Mouse (Mus musculus) liver, embryonic 13.5 days (tissue): ENCODE measurements around the gene Tlk1. TPM values are rescaled to one million over a fixed set of nuclear protein-coding genes. Genes with fewer than 3 reads are reported as not detected.

ENCODE experiments used
- ATAC-seq: fragments of 200-750 bp; cut with Nextera tagmentation; 2 replicates; pipeline ENCODE4 v1.8.0; 2017; ENCODE audit warnings: low read depth, mild to moderate bottlenecking, moderate number of reproducible peaks, moderate library complexity
- DNase-seq: peaks from one replicate; pipeline ENCODE4 v3.0.0; 2022
- H3K27ac ChIP-seq: fragments of 300-500 bp; sonication (generic); 2 replicates; pipeline ENCODE4 v1.5.1; 2015; ENCODE audit warnings: moderate library complexity, mild to moderate bottlenecking, inconsistent platforms
- H3K27me3 ChIP-seq: fragments of 300-500 bp; sonication (generic); 2 replicates; pipeline ENCODE4 v1.6.1; 2015; ENCODE audit warnings: mild to moderate bottlenecking, inconsistent platforms
- H3K36me3 ChIP-seq: fragments of 300-500 bp; sonication (generic); 2 replicates; pipeline ENCODE4 v1.6.1; 2015; ENCODE audit warnings: mild to moderate bottlenecking, inconsistent platforms
- H3K4me1 ChIP-seq: fragments of 300-500 bp; sonication (generic); replicated peaks from 2 replicates; pipeline ENCODE4 v1.6.1; 2015; ENCODE audit warnings: inconsistent platforms
- H3K4me2 ChIP-seq: fragments of 300-500 bp; sonication (generic); 2 replicates; pipeline ENCODE4 v1.6.1; 2015; ENCODE audit warnings: inconsistent platforms, mild to moderate bottlenecking, moderate library complexity
- H3K4me3 ChIP-seq: fragments of 300-500 bp; sonication (generic); replicated peaks from 2 replicates; pipeline ENCODE4 v1.5.1; 2015; ENCODE audit warnings: mild to moderate bottlenecking, inconsistent platforms
- H3K9ac ChIP-seq: fragments of 300-500 bp; sonication (generic); 2 replicates; pipeline ENCODE4 v1.6.1; 2015; ENCODE audit warnings: mild to moderate bottlenecking, inconsistent platforms
- H3K9me3 ChIP-seq: fragments of 300-500 bp; sonication (generic); replicated peaks from 2 replicates; pipeline ENCODE4 v1.6.1; 2016; ENCODE audit warnings: inconsistent platforms
- WGBS: fragments of 180-500 bp; shearing (Covaris S2); methylation state at CpG from one replicate; pipeline ENCODE4 v1.1.7; 2015; ENCODE audit not compliant: insufficient replicate concordance; 5-methylcytosine and 5-hydroxymethylcytosine counted together
- polyA plus RNA-seq: library from polyadenylated mRNA; unstranded; fragments of >200 nt; fragmentation: Nextera tagmentation; extraction: Ambion mirVana; gene quantifications from 2 replicates; pipeline ENCODE4 v1.2.1, GENCODE M21; 2015

The Tlk1 gene
- polyA plus RNA-seq, 1 experiment from 2014 or later = 28.1 TPM

- Histone ChIP-seq H3K4me3 (no peak overlapping the region), H3K27ac (no peak overlapping the region), H3K9ac (no peak overlapping the region), H3K4me2 (no peak overlapping the region), H3K27me3 (no peaks in the 10 kb centered on the region; the same call in 1 of the 2 replicates), H3K4me1 (no peaks in the 10 kb centered on the region), H3K36me3 (no peaks in the 10 kb centered on the region), H3K9me3 (no peaks in the 10 kb centered on the region)
- DNase-seq (no peak), ATAC-seq (no peak)
- 72% methylated on average over 7 of the region's 7 CpGs for WGBS
These were observed 27.8 kb upstream of the Tlk1 start for GRCm38 (mm10) chr2:70853329-70853728.

GRCm38 (mm10) chr2:70852796-70853221 lies 27.3 kb upstream of the Tlk1 start:
- ATAC-seq (no peak), DNase-seq (no peak)
- no peaks in the 10 kb centered on the region for H3K36me3 ChIP-seq
- H3K27me3 ChIP-seq = no peaks in the 10 kb centered on the region; the same call in 1 of the 2 replicates
- no peaks in the 10 kb centered on the region for H3K4me1 ChIP-seq
- H3K9me3 ChIP-seq = no peaks in the 10 kb centered on the region
- no peak overlapping the region for H3K27ac ChIP-seq
- H3K4me3 ChIP-seq = no peak overlapping the region
- no peak overlapping the region for H3K4me2 ChIP-seq
- WGBS = 47% methylated on average over 11 of the region's 11 CpGs
- no peak overlapping the region for H3K9ac ChIP-seq

DNA sequence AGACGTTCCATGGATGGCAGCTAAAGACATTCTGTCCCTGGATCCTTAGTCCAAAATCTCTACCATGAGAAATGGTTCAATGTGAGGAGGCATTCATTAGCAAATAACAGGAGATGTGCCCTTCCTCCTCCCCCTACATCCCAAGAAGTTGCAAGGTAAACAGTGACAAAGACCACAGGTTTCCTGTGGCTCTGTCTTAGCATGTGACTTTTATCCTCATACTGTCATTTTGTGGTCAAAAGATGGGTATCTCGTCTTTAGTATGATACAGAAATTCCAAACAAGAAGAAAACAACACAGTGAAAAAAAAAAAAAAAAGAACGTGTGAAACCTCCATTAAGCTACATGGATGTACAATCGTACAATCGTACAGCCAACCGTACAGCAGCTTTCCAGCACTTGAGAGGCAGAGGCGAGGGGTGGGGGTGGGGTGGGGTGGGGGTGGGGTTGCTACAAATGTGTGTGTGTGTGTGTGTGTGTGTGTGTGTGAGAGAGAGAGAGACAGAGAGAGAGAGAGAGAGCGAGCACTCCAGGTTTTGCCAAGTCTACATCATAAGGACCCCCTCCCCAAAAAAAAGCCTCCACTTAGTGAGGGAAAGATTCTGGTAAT lies 26.8 kb upstream of the Tlk1 start:
- 51% methylated on average over 8 of the region's 8 CpGs for WGBS
- Histone ChIP-seq H3K36me3 (no peaks in the 10 kb centered on the region), H3K4me2 (no peak overlapping the region), H3K4me3 (no peak overlapping the region), H3K9ac (no peak overlapping the region), H3K27ac (no peak overlapping the region), H3K27me3 (no peaks in the 10 kb centered on the region; the same call in 1 of the 2 replicates), H3K4me1 (no peaks in the 10 kb centered on the region), H3K9me3 (no peaks in the 10 kb centered on the region)
- DNase-seq = no peak
- no peak for ATAC-seq

DNA sequence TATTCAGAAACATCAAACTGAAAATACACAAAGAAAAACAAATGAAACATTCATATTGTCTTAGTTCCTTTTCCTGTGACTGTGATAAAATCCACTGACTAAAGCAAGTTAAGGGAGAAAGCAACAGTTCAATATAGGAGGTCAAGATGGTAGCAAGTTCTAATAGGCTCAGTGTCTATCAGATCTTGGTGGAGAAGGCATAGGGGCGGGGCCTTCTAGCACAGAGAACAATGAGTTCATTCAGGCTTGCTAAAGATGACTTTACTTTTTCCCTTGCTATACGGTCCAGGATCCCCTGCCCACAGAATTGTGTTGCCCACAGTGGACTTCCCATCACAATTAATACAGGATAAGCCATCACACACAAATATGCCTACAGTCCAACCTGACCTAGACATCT lies 20.3 kb upstream of the Tlk1 start:
- Histone ChIP-seq H3K27ac (no peak overlapping the region), H3K36me3 (no peaks in the 10 kb centered on the region), H3K4me1 (peaks cover 9% of the 10 kb centered on the region), H3K27me3 (no peaks in the 10 kb centered on the region), H3K4me2 (no peak overlapping the region), H3K9me3 (no peaks in the 10 kb centered on the region), H3K9ac (no peak overlapping the region), H3K4me3 (no peak overlapping the region)
- ATAC-seq = no peak
- WGBS = 49% methylated on average over 2 of the region's 2 CpGs
- no peak for DNase-seq

DNA sequence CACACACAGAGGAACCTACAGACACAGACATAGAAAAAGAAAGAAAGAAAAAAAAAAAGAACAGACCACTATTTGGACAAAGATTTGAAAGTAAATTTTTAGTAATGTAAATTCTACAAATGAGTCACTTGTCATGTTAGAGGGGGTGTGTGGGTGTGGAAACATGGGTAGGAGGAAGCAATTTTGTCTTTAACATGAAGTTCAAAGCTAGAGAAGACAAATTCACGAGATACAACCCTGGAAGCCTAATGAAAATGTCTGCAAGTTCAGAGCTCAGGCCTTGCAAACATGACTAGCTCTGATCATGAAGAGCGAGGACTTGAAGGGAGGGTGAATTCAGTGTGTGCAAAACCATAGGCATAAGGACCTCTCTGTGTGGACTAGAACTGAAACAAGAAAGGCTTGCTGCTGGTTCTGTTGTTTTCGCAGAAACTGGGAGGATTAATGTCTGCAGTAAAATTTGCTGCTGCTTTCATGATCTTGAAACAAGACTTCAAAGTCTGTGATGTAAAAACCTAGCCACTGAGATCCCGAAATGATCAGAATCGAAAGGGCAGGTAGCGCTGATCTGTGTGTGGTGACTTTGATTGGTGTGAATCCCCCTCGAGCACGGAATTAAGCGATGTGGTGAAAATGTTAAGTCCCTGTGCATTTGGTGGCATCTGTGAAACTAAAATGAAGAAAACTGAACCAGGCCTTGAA lies 19.3 kb upstream of the Tlk1 start:
- Histone ChIP-seq H3K27ac (no peak overlapping the region), H3K9ac (no peak overlapping the region), H3K36me3 (no peaks in the 10 kb centered on the region), H3K4me3 (no peak overlapping the region), H3K9me3 (no peaks in the 10 kb centered on the region), H3K4me2 (no peak overlapping the region), H3K4me1 (peaks cover 9% of the 10 kb centered on the region), H3K27me3 (no peaks in the 10 kb centered on the region)
- DNase-seq = no peak
- no peak for ATAC-seq
- WGBS = 82% methylated on average over 9 of the region's 9 CpGs

- no peak overlapping the region for H3K4me2 ChIP-seq
- no peak for ATAC-seq
- H3K9me3 ChIP-seq = no peaks in the 10 kb centered on the region
- H3K4me1 ChIP-seq = peaks cover 28% of the 10 kb centered on the region
- H3K27ac ChIP-seq = no peak overlapping the region
- H3K27me3 ChIP-seq = no peaks in the 10 kb centered on the region
- H3K36me3 ChIP-seq = no peaks in the 10 kb centered on the region
- DNase-seq = no peak
- WGBS = 68% methylated on average over 13 of the region's 13 CpGs
- no peak overlapping the region for H3K4me3 ChIP-seq
- H3K9ac ChIP-seq = no peak overlapping the region
These were observed 16.6 kb upstream of the Tlk1 start for GRCm38 (mm10) chr2:70842049-70842618.

GRCm38 (mm10) chr2:70838536-70839216 lies 13.1 kb upstream of the Tlk1 start:
- H3K4me1 ChIP-seq = peaks cover 36% of the 10 kb centered on the region
- H3K9ac ChIP-seq = peak overlapping the region; percentile 47
- WGBS = 20% methylated on average over 12 of the region's 12 CpGs
- ATAC-seq (peak; percentile 79), DNase-seq (peak; percentile 40)
- H3K4me3 ChIP-seq = peak overlapping the region; percentile 24
- H3K27ac ChIP-seq = peak overlapping the region; percentile 35
- H3K9me3 ChIP-seq = no peaks in the 10 kb centered on the region
- no peaks in the 10 kb centered on the region for H3K27me3 ChIP-seq
- H3K36me3 ChIP-seq = no peaks in the 10 kb centered on the region
- H3K4me2 ChIP-seq = peak overlapping the region; percentile 57

DNA sequence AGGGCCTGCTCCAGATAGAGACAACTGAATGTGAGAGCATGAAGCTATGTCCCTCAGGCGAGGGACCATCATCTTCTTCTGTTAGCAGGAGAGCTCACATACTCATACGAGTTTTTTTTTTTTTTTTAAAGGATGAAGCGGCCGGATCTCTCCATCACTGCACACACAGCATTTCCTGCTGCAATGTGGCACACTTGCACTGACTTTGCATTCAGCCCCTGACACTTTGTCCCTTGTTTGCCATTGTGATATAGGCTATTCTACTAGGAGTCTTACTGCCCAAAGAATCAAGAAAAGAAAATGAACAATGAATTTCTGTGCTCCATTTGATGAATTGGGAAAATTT lies 10.8 kb upstream of the Tlk1 start:
- Histone ChIP-seq H3K4me1 (peaks cover 53% of the 10 kb centered on the region), H3K9ac (no peak overlapping the region), H3K9me3 (no peaks in the 10 kb centered on the region), H3K4me2 (no peak overlapping the region), H3K27me3 (no peaks in the 10 kb centered on the region), H3K4me3 (no peak overlapping the region), H3K27ac (no peak overlapping the region), H3K36me3 (no peaks in the 10 kb centered on the region)
- no peak for ATAC-seq
- no peak for DNase-seq
- 53% methylated on average over 4 of the region's 4 CpGs for WGBS

- H3K27ac ChIP-seq = no peak overlapping the region
- ATAC-seq = no peak
- peaks cover 57% of the 10 kb centered on the region for H3K4me1 ChIP-seq
- no peak for DNase-seq
- no peaks in the 10 kb centered on the region for H3K36me3 ChIP-seq
- H3K9ac ChIP-seq = 0 out of 2 replicates have a peak overlapping the region, but pooled peaks have one; percentile 24
- 49% methylated on average over 9 of the region's 9 CpGs for WGBS
- H3K27me3 ChIP-seq = no peaks in the 10 kb centered on the region
- no peak overlapping the region for H3K4me2 ChIP-seq
- no peaks in the 10 kb centered on the region for H3K9me3 ChIP-seq
- H3K4me3 ChIP-seq = no peak overlapping the region
These were observed 10.2 kb upstream of the Tlk1 start for GRCm38 (mm10) chr2:70835641-70836305.

- no peaks in the 10 kb centered on the region for H3K9me3 ChIP-seq
- no peak for DNase-seq
These were observed 9.7 kb upstream of the Tlk1 start for GRCm38 (mm10) chr2:70835209-70835608.

GRCm38 (mm10) chr2:70833261-70833660 lies 7.7 kb upstream of the Tlk1 start:
- ATAC-seq (no peak), DNase-seq (no peak)
- 33% methylated on average over 1 of the region's 1 CpGs for WGBS
- no peak overlapping the region for H3K4me3 ChIP-seq
- H3K9me3 ChIP-seq = no peaks in the 10 kb centered on the region
- H3K9ac ChIP-seq = no peak overlapping the region
- no peaks in the 10 kb centered on the region for H3K27me3 ChIP-seq
- H3K27ac ChIP-seq = peak overlapping the region; percentile 48
- H3K36me3 ChIP-seq = no peaks in the 10 kb centered on the region
- peaks cover 70% of the 10 kb centered on the region for H3K4me1 ChIP-seq
- H3K4me2 ChIP-seq = no peak overlapping the region

More at GRCm38 (mm10) chr2:70835209-70835608, 9.7 kb upstream of the Tlk1 start:
- H3K4me1 ChIP-seq = peaks cover 63% of the 10 kb centered on the region
- H3K4me2 ChIP-seq = no peak overlapping the region
- 64% methylated on average over 2 of the region's 2 CpGs for WGBS
- no peak overlapping the region for H3K27ac ChIP-seq
- H3K36me3 ChIP-seq = no peaks in the 10 kb centered on the region
- no peaks in the 10 kb centered on the region for H3K27me3 ChIP-seq
- H3K9ac ChIP-seq = no peak overlapping the region
- H3K4me3 ChIP-seq = no peak overlapping the region
- ATAC-seq = no peak
